Mouse (Mus musculus) brain, embryonic 14.5 days (tissue): ENCODE data around the gene Parva. TPM values are rescaled to one million over a fixed set of nuclear protein-coding genes. Genes with fewer than 3 reads are reported as not detected.
A peak's percentile ranks its signal among the peaks of the same experiment; 100 is the strongest.

Source experiments
- DNase-seq: peaks from one replicate; pipeline ENCODE4 v3.0.0-alpha.2; 2011; ENCODE audit warnings: low read depth
- CTCF ChIP-seq: fragments of 200-500 bp; IDR thresholded peaks from 2 replicates; pipeline ENCODE4 v1.5.1; 2012; ENCODE audit warnings: inconsistent platforms, mild to moderate bottlenecking, moderate library complexity, borderline replicate concordance; ENCODE audit not compliant: insufficient read depth, insufficient read length; ENCODE audit errors: extremely low read depth
- POLR2A ChIP-seq: fragments of 200-500 bp; IDR thresholded peaks from 2 replicates; pipeline ENCODE4 v1.6.1; 2012; ENCODE audit warnings: mild to moderate bottlenecking, inconsistent platforms, borderline replicate concordance; ENCODE audit not compliant: poor library complexity, insufficient read depth, insufficient read length, severe bottlenecking; ENCODE audit errors: extremely low read depth
- polyA plus RNA-seq: library from polyadenylated mRNA; depleted of rRNA; stranded (reverse); fragments of >200 nt; gene quantifications from 2 replicates; pipeline ENCODE4 v1.2.3, GENCODE M21; 2012

Gene Parva
- polyA plus RNA-seq, 1 experiment = 33.6 TPM

DNA sequence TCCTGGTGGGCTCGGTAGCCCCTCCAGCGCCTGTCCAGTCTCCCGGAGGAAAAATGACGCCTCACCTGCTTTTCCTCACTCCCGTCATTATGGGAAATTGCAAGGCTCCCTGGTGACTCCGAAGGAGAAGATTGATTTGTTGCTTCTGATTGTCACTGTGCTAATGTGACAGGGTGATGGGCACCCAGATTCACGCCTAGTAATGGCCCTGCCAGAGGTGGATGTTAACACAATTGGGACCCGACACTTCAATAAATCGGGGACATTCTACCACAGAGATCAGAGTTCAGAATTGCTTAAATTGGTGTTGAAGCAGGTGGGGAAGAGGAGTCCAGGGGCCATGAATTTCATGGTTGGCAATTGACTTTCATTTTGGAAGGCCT is 17.7 kb downstream of the Parva start:
- no peak for TF ChIP-seq POLR2A
- no peak for TF ChIP-seq CTCF
- DNase-seq = no peak

DNA sequence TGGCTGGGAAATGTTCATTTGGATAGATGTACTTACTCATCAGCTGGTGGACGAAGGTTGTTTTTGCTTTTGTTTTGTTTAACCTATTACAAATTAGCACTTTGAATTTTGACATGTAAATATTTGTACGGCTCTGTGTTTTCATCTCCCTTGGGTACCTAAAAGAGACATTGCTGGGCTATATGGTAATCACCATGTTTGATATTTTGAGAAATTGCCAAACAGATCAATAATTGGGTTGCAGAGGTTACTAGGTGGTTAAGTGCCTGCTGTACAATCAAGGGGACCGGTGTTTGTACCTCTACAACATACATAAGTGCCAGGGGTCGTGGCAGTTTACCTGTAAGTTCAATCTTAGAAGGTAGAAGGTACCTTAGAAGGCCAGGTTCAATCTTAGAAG is 19.2 kb downstream of the Parva start:
- no peak for DNase-seq
- TF ChIP-seq CTCF (no peak), POLR2A (no peak)

DNA sequence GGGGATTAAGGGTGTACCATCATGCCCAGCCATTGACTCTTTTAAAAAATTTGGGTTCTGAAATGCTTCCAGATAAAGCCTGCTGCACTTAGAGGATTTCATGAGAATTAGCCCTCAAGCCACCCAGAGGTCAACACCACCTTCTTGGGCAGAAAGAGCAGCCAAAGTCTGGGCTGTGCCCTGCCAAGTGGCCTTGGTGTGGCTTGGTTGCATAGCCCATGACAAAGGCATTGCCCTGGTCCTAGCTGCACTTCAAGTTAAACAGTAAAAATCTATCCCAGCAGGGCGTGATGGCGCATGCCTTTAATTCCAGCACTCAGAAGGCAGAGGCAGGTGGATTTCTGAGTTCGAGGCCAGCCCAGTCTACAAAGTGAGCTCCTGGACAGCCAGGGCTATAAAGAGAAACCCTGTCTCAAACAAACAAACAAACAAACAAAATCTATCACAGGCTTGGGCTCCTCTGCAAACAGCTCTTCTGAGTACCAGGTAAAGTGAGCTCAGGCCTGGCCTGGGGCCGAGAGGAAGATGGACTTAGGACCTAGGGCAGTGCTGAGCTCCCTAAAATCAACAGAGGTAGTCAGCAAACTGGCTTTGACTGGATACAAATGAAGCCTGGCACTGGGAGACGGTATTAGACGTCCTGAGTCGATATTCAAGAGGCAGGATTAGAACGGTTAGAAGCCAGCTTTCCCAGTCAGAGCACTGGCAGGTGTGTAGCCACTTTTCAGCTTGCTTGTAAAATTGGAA is 22.8 kb downstream of the Parva start:
- DNase-seq = no peak
- TF ChIP-seq POLR2A = no peak
- no peak for TF ChIP-seq CTCF

DNA sequence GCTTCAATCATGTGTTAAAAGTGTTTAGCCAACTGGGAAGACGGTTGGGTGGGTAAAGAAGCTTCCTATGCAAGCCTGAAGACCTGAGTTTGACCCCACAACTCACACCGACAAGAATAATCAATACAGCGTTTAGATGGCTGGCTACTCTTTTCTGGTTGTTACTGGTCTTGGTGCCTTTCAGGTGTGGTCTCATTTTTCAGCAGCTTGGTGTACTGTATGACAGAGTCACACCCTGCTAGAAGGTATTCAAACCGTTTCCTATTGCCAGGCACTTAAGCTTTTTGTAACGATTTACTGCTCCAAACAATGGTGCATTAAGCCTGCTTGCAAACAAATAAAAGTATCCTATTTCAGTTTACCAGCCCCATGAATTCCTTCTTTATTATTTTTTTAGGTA is 25.2 kb downstream of the Parva start:
- TF ChIP-seq POLR2A (no peak), CTCF (no peak)
- no peak for DNase-seq

DNA sequence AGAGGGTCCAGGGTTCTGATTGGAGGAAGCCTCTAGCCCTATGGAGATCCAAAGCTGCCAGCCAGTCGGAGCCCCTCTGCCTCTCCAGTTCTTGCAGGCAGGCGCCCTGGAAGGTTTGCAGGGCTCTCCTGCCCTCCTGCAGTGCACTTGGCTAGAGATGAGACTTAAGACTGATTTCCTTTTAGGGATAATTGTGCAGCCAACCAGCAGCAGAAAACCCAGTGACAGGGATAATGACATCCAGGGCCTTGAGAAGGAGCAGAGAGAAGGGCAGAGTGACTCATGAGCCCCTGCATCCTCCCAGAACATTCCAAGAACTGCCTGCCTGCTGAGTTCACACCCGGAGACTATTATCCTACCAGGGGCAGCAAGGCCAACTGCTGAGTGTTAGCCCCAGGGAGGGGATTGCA is 26.5 kb downstream of the Parva start:
- TF ChIP-seq POLR2A = no peak
- no peak for TF ChIP-seq CTCF
- peak; percentile 52 for DNase-seq

DNA sequence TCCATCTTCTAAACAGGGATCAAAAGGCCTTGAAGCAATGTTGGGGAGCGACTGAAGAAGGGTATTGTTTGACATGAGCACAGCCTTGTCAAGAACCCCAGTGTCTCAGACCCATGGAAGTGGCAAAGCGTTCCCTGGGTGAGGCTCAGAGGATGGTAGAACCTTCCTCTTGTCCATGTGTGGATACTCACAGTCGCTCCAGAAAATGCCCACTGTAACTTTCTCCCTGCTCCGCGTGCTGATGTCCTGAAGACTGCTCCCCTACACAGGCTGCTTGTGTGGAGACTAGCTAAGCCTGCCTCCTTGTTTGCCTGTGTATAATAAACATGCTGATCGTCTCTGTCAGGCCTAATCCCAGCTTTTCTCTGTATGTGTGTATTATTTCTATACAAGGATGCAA is 27.1 kb downstream of the Parva start:
- TF ChIP-seq POLR2A = no peak
- TF ChIP-seq CTCF = no peak
- DNase-seq = no peak

DNA sequence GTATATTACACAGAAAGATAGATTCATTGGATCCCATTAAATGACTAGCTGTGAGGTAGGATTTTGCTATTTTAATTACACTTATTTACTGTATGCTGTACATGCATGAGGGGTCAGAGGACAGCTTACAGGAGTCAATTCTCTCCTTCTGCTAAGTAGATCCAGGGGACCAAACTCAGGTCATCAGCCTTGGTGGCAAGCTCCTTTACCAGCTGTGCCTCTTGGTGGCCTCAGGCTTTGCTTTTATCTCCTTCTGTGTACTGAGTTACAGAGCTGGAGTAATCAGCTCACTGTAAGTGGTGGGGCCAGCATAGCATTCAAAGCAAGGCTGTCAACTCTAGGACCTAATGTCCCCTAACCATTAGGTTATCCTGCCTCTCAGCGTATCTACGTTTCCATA is 27.6 kb downstream of the Parva start:
- TF ChIP-seq CTCF = no peak
- TF ChIP-seq POLR2A = no peak
- DNase-seq = no peak

DNA sequence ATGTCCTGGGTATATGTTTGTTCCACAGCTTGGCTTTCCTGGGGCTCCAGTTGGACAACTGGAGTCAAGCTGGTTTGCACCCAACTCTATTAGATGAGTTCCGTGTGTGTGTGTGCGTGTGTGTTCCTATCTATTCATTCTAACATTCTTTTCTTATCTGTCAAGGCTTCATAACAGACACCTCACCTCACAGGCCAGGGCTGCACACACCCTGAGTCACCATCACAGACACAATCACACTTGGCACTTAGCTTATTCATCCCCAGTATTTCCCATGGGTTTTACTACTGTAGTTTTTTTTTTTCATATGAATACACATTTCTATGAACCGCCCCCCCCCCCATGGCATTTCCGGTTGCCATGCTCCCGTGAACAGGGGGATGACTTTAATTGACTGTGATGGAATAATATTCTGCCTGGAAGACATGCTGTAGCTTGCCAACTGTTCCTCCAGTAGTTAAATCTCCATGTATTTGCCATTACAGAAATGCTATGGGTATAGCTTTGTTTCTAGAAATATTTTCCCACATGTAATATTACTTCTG is 28.3 kb downstream of the Parva start:
- TF ChIP-seq CTCF (no peak), POLR2A (no peak)
- DNase-seq = no peak

DNA sequence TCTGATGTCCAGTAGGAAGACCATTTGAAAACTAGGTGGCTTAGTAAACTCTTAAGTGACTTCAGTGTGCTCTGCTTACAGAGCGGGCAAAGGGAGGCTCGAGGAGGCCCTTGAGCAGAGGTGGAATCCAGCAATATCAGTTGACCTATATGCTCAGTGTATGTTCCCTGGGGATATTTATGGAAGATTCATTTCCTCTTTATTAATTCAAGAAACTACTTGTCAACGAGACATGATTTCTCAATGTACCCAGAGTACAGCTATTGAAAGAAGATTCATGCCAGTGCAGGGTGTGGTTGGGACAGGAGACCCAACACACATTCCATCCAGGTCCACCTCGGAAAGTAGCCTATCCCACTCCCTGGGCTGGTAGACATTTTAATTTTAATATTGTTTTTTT is 30.1 kb downstream of the Parva start:
- DNase-seq = no peak
- no peak for TF ChIP-seq POLR2A
- no peak for TF ChIP-seq CTCF

DNA sequence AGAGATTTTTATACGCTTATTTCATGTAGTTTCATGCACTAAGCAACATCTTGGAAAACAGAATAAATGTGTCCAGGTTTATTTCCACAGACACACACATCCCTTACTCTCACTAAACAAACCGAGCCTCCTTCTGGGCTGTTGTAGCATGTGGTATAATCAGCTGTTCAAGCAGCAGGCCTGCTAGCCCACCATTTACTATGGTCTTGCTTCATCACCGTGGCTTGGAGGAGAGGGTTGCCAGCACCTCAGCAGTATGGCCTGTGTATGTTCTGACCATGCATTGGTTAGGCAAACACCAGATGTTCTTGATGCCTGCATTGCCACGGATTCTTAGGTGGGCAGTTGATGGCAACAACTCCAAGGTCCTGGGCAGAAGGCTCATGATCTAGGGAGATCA is 30.6 kb downstream of the Parva start:
- DNase-seq = no peak
- no peak for TF ChIP-seq CTCF
- TF ChIP-seq POLR2A = no peak

DNA sequence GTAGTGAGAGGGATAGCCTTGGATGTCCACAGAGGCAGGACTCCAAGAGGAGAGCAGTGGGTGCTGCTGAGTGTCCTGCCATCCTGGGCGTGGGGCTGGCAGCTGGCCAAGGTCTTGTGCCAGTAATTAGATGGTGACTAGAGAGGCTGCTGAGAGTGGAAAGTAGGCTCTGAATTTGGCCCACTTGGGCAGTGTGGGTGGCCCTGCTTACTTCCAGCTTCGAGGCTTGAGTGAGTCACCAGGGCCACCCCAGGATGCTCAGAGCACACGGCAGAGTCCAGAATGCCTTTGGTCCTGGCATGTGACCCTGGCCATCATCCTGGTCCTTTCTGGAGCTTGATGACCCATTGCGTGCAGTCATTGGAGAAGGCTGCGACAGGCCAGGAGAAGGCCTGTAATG is 31.1 kb downstream of the Parva start:
- TF ChIP-seq CTCF (no peak), POLR2A (no peak)
- DNase-seq = no peak

DNA sequence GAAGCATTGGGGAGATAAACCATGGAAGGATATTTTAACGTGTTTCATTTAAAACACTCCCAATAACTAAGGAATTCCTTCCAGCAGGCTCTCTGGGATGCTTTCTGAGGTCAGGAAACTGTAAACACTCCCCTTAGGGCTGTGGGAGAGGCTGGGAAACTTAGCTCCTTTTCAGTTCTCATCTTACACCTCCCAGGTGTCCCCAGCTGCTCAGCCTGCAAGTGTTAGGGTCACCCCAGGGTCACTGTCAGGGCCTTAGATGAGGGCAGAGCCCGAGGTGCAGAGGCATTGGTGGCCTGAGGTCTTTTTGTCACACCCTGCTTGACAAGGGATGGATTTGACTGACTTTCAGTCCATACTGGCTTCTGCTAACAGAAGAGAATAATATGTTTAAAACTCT is 35.8 kb downstream of the Parva start:
- DNase-seq = no peak
- TF ChIP-seq CTCF = no peak
- no peak for TF ChIP-seq POLR2A
